Mouse (Mus musculus): ENCODE measurements around the gene Spns3. TPM values are rescaled to one million over a fixed set of nuclear protein-coding genes. Genes with fewer than 3 reads are reported as not detected.
"Not testable (repeated sequence)": the region's sequence is repeated elsewhere in the genome, so short reads cannot be mapped to it uniquely, and the experiment has no call there.

The Spns3 gene
- polyA plus RNA-seq, 1 experiment from 2014 or later = 1.8 TPM

DNA sequence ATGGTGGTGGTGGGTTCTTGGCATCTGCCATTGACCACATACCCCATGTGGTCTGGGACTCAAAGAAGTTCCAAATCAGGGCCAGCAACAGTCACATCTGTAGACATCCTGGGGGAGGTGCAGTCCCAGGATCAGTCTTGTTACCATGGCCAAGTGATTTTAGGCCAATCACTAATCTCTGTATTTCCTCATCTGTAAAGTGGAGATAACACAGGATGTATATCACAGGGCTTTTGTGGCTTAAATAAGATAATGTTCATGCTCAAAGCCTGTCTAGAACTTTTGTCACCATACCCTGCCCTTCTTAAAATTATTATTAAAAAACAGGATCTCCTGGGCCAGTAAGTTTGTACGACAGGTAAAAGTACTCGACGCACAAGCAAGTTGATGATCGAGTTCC, 6.2 kb upstream of the Spns3 start:
- peaks cover 8% of the 10 kb centered on the region; the same call in 1 of the 2 replicates for H3K4me1 ChIP-seq (replicated peaks)
- 61% methylated on average over 4 of the region's 4 CpGs for WGBS (ENCODE audit: insufficient replicate concordance)
- no peak for ATAC-seq (ENCODE audit: insufficient read depth)
- no peak overlapping the region for H3K4me2 ChIP-seq
- H3K36me3 ChIP-seq (replicated peaks) = no peaks in the 10 kb centered on the region
- no peak overlapping the region for H3K4me3 ChIP-seq (replicated peaks)
- H3K9me3 ChIP-seq (replicated peaks) = no peaks in the 10 kb centered on the region
- no peaks in the 10 kb centered on the region for H3K27me3 ChIP-seq
- H3K27ac ChIP-seq (replicated peaks) = no peak overlapping the region
- no peak overlapping the region for H3K9ac ChIP-seq

DNA sequence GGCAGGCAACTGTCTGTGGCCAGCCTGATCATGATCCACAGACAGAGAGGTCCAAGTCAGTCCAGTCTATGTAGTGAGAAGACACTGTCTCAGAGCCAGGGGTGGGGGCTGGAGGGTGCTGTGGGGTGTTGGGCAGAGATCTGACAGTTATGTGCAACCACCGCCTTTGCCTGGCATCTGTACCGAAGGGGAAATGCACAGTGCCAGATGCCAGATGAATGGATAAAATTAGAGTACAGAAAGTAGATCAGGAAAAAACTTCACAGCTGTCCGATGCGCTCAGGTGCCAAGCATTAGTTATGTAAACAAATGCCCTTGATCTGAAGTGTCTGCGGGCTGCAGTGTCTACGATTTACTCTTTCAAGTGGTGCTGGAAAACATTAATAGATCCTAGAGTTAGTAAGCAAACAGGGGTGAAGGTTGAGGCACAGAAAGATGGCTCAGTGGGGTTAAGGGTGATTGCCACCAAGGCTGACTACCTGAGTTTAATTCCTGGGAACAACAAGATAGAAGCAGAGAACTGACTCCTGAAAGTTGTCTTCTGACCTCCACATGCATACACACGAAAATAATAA, 1.3 kb upstream of the Spns3 start:
- no peak overlapping the region for H3K4me3 ChIP-seq (replicated peaks)
- H3K4me1 ChIP-seq (replicated peaks) = peaks cover 15% of the 10 kb centered on the region
- H3K4me2 ChIP-seq = no peak overlapping the region
- no peaks in the 10 kb centered on the region for H3K27me3 ChIP-seq
- H3K9me3 ChIP-seq (replicated peaks) = no peaks in the 10 kb centered on the region
- H3K36me3 ChIP-seq (replicated peaks) = no peaks in the 10 kb centered on the region
- 46% methylated on average over 7 of the region's 7 CpGs for WGBS (ENCODE audit: insufficient replicate concordance)
- no peak overlapping the region for H3K9ac ChIP-seq
- H3K27ac ChIP-seq (replicated peaks) = no peak overlapping the region
- ATAC-seq (ENCODE audit: insufficient read depth) = no peak

DNA sequence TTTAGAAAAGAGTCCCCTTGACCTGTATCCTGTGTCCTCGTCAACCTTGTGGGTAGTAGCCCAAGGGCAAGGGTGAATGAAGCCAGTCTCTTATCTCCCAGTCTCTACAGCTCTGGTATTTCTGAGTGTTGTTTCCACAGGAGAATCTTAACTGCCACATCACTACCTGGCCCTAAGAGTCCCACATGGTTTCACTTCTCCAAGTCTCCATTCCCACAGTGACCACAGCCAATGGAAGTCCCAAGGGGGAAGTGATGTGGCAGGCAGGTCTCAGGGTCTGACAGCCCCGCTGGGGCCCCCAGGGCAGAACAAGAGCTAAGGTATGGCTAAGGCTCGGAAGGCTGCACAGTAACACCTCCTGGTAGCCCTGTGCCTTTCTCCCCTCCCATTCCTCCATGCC, 3.1 kb downstream of the Spns3 start:
- no peak overlapping the region for H3K4me3 ChIP-seq (replicated peaks)
- no peak overlapping the region for H3K4me2 ChIP-seq
- 18% methylated on average over 3 of the region's 3 CpGs for WGBS (ENCODE audit: insufficient replicate concordance)
- H3K4me1 ChIP-seq (replicated peaks) = peaks cover 24% of the 10 kb centered on the region
- no peaks in the 10 kb centered on the region for H3K9me3 ChIP-seq (replicated peaks)
- H3K27ac ChIP-seq (replicated peaks) = no peak overlapping the region
- no peaks in the 10 kb centered on the region for H3K27me3 ChIP-seq
- no peak for ATAC-seq (ENCODE audit: insufficient read depth)
- no peak overlapping the region for H3K9ac ChIP-seq
- no peaks in the 10 kb centered on the region for H3K36me3 ChIP-seq (replicated peaks)

DNA sequence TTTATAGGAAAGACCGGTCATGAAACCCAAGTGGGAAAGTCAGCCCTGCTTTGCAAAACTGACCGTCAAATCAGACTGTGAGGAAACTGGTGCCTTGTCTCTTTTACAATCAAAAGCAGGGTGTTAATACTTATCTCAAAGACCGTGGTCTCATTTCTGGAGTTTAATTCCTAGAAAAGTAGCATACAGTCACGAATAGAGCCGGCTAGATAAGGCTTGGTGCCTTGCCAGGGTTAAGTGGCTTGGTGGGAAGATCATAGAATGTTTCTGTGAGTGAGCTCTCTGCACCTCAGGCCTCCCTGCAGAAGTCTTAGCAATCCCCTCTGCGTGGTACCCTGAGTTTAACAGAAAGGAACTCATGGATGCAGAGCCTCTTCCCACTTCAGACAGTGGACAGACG, 5.6 kb downstream of the Spns3 start:
- H3K4me3 ChIP-seq (replicated peaks) = no peak overlapping the region
- WGBS (ENCODE audit: insufficient replicate concordance) = 29% methylated on average over 7 of the region's 7 CpGs
- H3K27ac ChIP-seq (replicated peaks) = no peak overlapping the region
- no peak overlapping the region for H3K4me2 ChIP-seq
- H3K27me3 ChIP-seq = no peaks in the 10 kb centered on the region
- ATAC-seq (ENCODE audit: insufficient read depth) = no peak
- H3K9ac ChIP-seq = no peak overlapping the region
- H3K36me3 ChIP-seq (replicated peaks) = no peaks in the 10 kb centered on the region
- H3K9me3 ChIP-seq (replicated peaks) = no peaks in the 10 kb centered on the region
- H3K4me1 ChIP-seq (replicated peaks) = peaks cover 16% of the 10 kb centered on the region

DNA sequence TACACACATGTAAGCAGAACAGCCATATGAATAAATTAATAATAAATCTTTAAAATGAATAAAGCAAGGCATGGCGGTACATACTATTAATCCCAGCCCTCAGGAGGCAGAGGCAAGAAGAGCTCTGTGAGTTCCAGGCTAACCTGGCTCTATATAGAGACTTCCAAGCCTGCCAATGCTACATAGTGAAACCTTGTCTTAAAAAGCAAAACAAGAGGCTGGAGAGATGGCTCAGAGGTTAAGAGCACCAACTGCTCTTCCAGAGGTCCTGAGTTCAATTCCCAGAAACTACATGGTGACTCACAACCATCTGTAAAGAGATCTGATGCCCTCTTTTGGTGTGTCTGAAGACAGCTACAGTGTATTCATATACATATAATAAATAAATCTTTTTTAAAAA, 6.6 kb downstream of the Spns3 start:
- not testable (repeated sequence) for H3K9ac ChIP-seq; ATAC-seq (ENCODE audit: insufficient read depth); H3K4me3 ChIP-seq (replicated peaks); H3K9me3 ChIP-seq (replicated peaks); H3K4me2 ChIP-seq; H3K27me3 ChIP-seq; H3K27ac ChIP-seq (replicated peaks); H3K36me3 ChIP-seq (replicated peaks)
- WGBS (ENCODE audit: insufficient replicate concordance) = 72% methylated on average over 1 of the region's 1 CpGs
- peaks cover 14% of the 10 kb centered on the region for H3K4me1 ChIP-seq (replicated peaks)

DNA sequence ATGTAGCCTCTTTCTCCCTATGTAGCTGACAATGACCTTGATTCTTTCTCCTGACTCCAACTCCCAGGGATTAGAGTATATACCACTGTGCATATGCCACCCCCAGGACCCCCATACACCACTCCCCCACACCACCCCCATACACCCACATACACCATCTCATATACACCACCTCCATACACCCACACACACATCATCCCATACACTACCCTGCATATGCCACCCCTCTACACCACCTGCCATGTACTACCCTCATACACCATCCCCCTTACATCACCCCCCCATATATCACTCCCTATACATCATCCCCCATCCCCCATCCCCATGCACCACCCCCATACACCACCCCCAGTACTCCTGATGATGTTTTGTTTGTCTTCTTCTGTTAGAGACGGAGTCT, 7.7 kb downstream of the Spns3 start:
- no peak overlapping the region for H3K9ac ChIP-seq
- no peaks in the 10 kb centered on the region for H3K9me3 ChIP-seq (replicated peaks)
- H3K4me3 ChIP-seq (replicated peaks) = no peak overlapping the region
- 56% methylated on average over 1 of the region's 1 CpGs for WGBS (ENCODE audit: insufficient replicate concordance)
- no peaks in the 10 kb centered on the region for H3K36me3 ChIP-seq (replicated peaks)
- no peaks in the 10 kb centered on the region for H3K27me3 ChIP-seq
- H3K4me1 ChIP-seq (replicated peaks) = peaks cover 21% of the 10 kb centered on the region
- no peak for ATAC-seq (ENCODE audit: insufficient read depth)
- H3K27ac ChIP-seq (replicated peaks) = no peak overlapping the region
- H3K4me2 ChIP-seq = no peak overlapping the region

DNA sequence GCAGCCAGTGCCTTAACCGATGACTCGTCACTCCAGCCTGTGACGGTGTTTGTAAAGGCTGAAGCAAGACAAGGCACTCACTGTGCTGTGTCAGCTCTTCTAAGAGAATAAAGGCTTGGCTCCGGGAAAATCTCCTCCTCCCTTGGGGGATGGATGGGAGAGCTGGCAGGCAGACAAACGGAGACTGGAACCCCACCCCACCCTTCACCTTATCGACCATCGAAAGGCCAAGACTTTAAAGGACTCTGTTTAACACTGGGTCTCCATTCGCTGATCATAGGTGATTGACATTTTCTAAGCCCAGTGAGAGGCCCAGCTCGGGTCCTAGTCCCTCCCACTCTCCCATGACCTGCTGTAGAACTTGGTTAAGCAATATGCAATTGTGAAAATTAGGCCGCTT, 8.4 kb downstream of the Spns3 start:
- H3K36me3 ChIP-seq (replicated peaks) = no peaks in the 10 kb centered on the region
- no peak overlapping the region for H3K4me2 ChIP-seq
- H3K9me3 ChIP-seq (replicated peaks) = no peaks in the 10 kb centered on the region
- H3K27ac ChIP-seq (replicated peaks) = no peak overlapping the region
- peaks cover 21% of the 10 kb centered on the region for H3K4me1 ChIP-seq (replicated peaks)
- no peak overlapping the region for H3K4me3 ChIP-seq (replicated peaks)
- H3K9ac ChIP-seq = no peak overlapping the region
- WGBS (ENCODE audit: insufficient replicate concordance) = 67% methylated on average over 10 of the region's 10 CpGs
- H3K27me3 ChIP-seq = no peaks in the 10 kb centered on the region
- ATAC-seq (ENCODE audit: insufficient read depth) = no peak

DNA sequence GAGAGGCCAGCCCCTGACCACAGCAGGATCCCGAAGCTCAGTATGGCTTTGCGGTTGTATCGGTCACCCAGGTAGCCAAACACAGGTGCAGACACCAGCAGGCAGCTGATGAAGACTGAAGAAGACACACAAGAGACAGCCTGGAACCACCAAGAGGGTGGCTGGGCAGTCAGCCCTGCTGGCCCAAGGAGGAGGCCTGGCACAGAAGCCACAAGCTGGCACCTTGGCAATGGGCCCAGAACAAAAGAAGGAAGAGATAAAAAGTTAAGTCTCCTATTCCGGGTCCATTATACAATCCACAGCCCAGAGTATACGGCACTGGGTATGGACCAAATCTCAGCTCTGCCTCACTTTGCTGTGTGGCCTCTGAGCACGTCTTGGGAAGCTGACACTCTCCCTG, 9.9 kb downstream of the Spns3 start:
- 74% methylated on average over 6 of the region's 6 CpGs for WGBS (ENCODE audit: insufficient replicate concordance)
- no peak overlapping the region for H3K4me2 ChIP-seq

DNA sequence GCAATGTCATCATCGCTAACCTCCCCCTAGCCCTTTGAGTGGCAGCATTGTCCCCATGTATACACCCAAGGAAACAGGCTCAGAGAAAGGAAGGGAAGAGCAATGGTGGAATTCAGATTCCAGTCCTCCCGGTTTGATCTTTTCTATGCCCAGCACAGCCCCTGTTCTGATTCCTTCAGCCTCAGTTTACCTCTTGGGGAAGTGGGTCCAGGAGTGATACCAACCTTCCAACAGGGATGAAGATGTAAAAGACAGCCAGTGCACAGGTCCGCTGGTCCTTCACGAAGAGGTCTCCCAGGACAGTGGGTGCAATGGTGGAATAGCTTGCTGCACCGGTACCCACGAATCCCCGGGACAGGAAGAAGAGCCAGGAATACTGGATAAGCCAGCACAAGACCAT, 11.5 kb downstream of the Spns3 start:
- H3K27me3 ChIP-seq = no peaks in the 10 kb centered on the region
- H3K4me1 ChIP-seq (replicated peaks) = peaks cover 11% of the 10 kb centered on the region
- no peaks in the 10 kb centered on the region for H3K36me3 ChIP-seq (replicated peaks)
- H3K4me2 ChIP-seq = no peak overlapping the region
- ATAC-seq (ENCODE audit: insufficient read depth) = no peak
- H3K9me3 ChIP-seq (replicated peaks) = no peaks in the 10 kb centered on the region
- WGBS (ENCODE audit: insufficient replicate concordance) = 85% methylated on average over 7 of the region's 7 CpGs
- no peak overlapping the region for H3K9ac ChIP-seq
- no peak overlapping the region for H3K27ac ChIP-seq (replicated peaks)
- no peak overlapping the region for H3K4me3 ChIP-seq (replicated peaks)

More for the DNA sequence above, 9.9 kb downstream of the Spns3 start:
- Histone ChIP-seq H3K9ac (no peak overlapping the region), H3K27ac (replicated peaks) (no peak overlapping the region), H3K36me3 (replicated peaks) (no peaks in the 10 kb centered on the region), H3K4me3 (replicated peaks) (no peak overlapping the region), H3K4me1 (replicated peaks) (peaks cover 21% of the 10 kb centered on the region), H3K9me3 (replicated peaks) (no peaks in the 10 kb centered on the region), H3K27me3 (no peaks in the 10 kb centered on the region)
- no peak for ATAC-seq (ENCODE audit: insufficient read depth)

DNA sequence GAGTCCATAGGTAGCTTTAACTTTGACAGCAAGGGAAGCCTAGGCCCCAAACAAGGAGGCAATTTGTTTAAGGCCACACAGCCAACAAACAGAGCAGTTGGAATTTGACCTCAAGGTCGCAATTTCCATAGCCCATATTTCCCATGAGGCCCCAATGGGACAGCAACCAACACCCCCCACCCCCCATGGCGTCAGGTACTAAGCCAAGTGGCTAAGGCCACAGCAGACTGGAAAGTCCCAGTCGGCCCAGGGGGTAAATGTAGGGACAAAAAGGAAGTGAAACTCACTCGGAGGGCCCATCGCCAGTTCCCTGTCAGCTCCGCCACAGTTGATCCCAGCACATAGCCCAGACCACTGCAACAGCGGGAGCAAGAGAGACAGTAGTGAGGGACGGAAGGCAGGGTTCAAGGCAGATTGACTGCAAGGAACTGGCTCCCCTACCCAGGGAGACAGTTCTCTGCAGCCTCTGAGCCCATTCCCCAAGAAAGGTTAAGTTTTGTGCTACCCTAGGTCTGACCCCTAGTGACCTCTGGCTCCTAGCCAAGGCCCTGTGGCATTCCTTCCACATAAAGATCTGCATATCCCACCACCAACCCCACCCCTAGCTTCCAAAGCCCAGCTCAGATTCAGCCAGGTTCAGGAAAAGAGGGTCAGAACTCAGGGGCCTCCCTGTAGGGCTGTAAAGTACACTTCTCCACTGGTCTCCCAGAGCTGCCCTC, 12.1 kb downstream of the Spns3 start:
- Histone ChIP-seq H3K9ac (no peak overlapping the region), H3K4me3 (replicated peaks) (no peak overlapping the region), H3K4me1 (replicated peaks) (peaks cover 11% of the 10 kb centered on the region), H3K27me3 (no peaks in the 10 kb centered on the region), H3K27ac (replicated peaks) (no peak overlapping the region), H3K36me3 (replicated peaks) (no peaks in the 10 kb centered on the region), H3K4me2 (no peak overlapping the region), H3K9me3 (replicated peaks) (no peaks in the 10 kb centered on the region)
- WGBS (ENCODE audit: insufficient replicate concordance) = 44% methylated on average over 8 of the region's 8 CpGs
- peak; percentile 31; the same call in 1 of the 2 replicates for ATAC-seq (ENCODE audit: insufficient read depth)

DNA sequence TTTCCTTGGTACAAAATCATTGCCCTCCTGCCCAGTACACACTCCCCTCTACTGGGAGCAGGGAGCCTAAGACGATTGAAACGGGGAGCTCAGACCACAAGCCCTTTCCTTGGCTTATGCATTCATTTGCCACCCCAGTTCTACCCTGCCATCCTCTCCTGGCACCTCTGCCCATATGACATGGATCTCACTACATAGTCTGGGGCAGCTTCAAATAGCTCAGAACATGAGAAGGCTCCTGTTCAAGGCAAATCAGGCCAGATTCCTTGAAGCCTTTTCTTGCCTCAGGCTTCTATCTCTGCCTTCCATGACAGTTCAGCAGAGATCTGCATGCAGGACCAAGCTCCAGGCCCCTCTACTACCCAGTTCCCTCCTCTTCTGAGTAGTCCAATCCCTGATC, 12.8 kb downstream of the Spns3 start:
- Histone ChIP-seq H3K36me3 (replicated peaks) (no peaks in the 10 kb centered on the region), H3K4me1 (replicated peaks) (peaks cover 11% of the 10 kb centered on the region), H3K4me3 (replicated peaks) (no peak overlapping the region), H3K4me2 (no peak overlapping the region), H3K9ac (no peak overlapping the region), H3K9me3 (replicated peaks) (no peaks in the 10 kb centered on the region), H3K27me3 (no peaks in the 10 kb centered on the region), H3K27ac (replicated peaks) (no peak overlapping the region)
- WGBS (ENCODE audit: insufficient replicate concordance) = 77% methylated on average over 2 of the region's 2 CpGs
- ATAC-seq (ENCODE audit: insufficient read depth) = no peak

DNA sequence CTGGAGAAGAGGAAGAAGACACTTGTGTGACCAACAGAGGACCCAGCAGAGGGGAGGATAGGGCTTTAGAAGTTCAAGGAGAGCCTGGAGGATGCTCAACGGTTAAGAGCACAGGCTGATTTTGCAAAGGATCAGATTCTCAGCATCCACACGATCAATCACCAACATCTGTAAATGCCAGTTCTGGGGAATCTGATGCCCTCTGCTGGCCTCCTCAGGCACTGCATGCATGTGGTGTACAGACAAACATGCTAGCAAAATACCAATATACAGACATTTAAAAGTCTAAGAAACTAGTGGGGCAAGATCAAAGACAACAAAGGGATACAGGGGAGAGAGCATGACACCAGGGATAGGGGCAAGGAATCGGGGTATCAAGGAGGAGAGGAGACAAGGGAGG, 14.8 kb downstream of the Spns3 start:
- H3K4me2 ChIP-seq = no peak overlapping the region
- H3K4me1 ChIP-seq (replicated peaks) = peaks cover 11% of the 10 kb centered on the region
- no peak overlapping the region for H3K9ac ChIP-seq
- H3K27me3 ChIP-seq = no peaks in the 10 kb centered on the region
- no peak overlapping the region for H3K4me3 ChIP-seq (replicated peaks)
- no peaks in the 10 kb centered on the region for H3K36me3 ChIP-seq (replicated peaks)
- no peaks in the 10 kb centered on the region for H3K9me3 ChIP-seq (replicated peaks)
- 71% methylated on average over 3 of the region's 3 CpGs for WGBS (ENCODE audit: insufficient replicate concordance)
- H3K27ac ChIP-seq (replicated peaks) = no peak overlapping the region
- ATAC-seq (ENCODE audit: insufficient read depth) = no peak

Measured in liver, embryonic 15.5 days (tissue).